Mouse (Mus musculus) frontal cortex, adult 2 months (tissue): ENCODE measurements around the gene Olfr545. TPM values are rescaled to one million over a fixed set of nuclear protein-coding genes. Genes with fewer than 3 reads are reported as not detected.

Experiments used
- DNase-seq, 2 experiments: peaks; one replicate each; pipeline ENCODE4 v3.0.0; 2022; ENCODE audit warnings: low spot score in 1 of 2; ENCODE audit errors: extremely low spot score in 1 of 2
- polyA plus RNA-seq: library from polyadenylated mRNA; depleted of rRNA; stranded (reverse); fragments of >200 nt; gene quantifications from 2 replicates; pipeline ENCODE4 v1.2.3, GENCODE M21; 2012; rRNA removed

The Olfr545 gene
- polyA plus RNA-seq, 1 experiment, result 0.10 TPM

- no peak for DNase-seq
Observed at GRCm38 (mm10) chr7:102479368-102480078, 19.9 kb downstream of the Olfr545 start.

- no peak for DNase-seq
Observed at GRCm38 (mm10) chr7:102478926-102479325, 20.4 kb downstream of the Olfr545 start.

GRCm38 (mm10) chr7:102478425-102478824 is 20.9 kb downstream of the Olfr545 start:
- DNase-seq, result no peak

- no peak for DNase-seq
Observed at GRCm38 (mm10) chr7:102477377-102477776, 22.0 kb downstream of the Olfr545 start.

- no peak for DNase-seq
Observed at GRCm38 (mm10) chr7:102476601-102477000, 22.8 kb downstream of the Olfr545 start.

GRCm38 (mm10) chr7:102472675-102473074 is 26.7 kb downstream of the Olfr545 start:
- DNase-seq, result no peak

- no peak for DNase-seq
Observed at GRCm38 (mm10) chr7:102467566-102467965, 31.8 kb downstream of the Olfr545 start.

GRCm38 (mm10) chr7:102458618-102459380 is 40.6 kb downstream of the Olfr545 start:
- DNase-seq, result no peak

GRCm38 (mm10) chr7:102446438-102446837 is 52.9 kb downstream of the Olfr545 start:
- no peak for DNase-seq

GRCm38 (mm10) chr7:102444301-102444700 is 55.1 kb downstream of the Olfr545 start:
- no peak for DNase-seq

- DNase-seq, result no peak
Observed at GRCm38 (mm10) chr7:102442432-102442831, 56.9 kb downstream of the Olfr545 start.

- DNase-seq, result peak; percentile 95 to 98
Observed at GRCm38 (mm10) chr7:102441657-102442391, 57.5 kb downstream of the Olfr545 start, which contains the start of gene Rrm1. Rrm1 (plus strand) TSS chr7:102441695.

Other genes starting within 250 kb of the Olfr545 start
- 35.8 and 41.8 TPM in 2 replicates for gene Rhog, start 243.5 kb downstream of the Olfr545 start, polyA plus RNA-seq
- gene Stim1, start 231.8 kb downstream of the Olfr545 start, polyA plus RNA-seq, result 78.3 and 82.5 TPM in 2 replicates
- gene Rrm1, start 57.9 kb downstream of the Olfr545 start, polyA plus RNA-seq, result 12.6 and 16.6 TPM in 2 replicates
- 0.08 TPM in 1 of 2 replicates, not detected in the other for gene Olfr543, start 17.9 kb downstream of the Olfr545 start, polyA plus RNA-seq
- not detected in 2 replicates for gene Olfr544, start 11.3 kb downstream of the Olfr545 start, polyA plus RNA-seq
- not detected in 2 replicates for gene Olfr547, start 35.2 kb upstream of the Olfr545 start, polyA plus RNA-seq
- not detected in 2 replicates for gene Olfr548-ps1, start 41.3 kb upstream of the Olfr545 start, polyA plus RNA-seq
- gene Olfr549, start 50.3 kb upstream of the Olfr545 start, polyA plus RNA-seq, result 0.08 TPM in 1 of 2 replicates, not detected in the other
- 2.3 and 2.8 TPM in 2 replicates for gene Trim21, start 65.9 kb upstream of the Olfr545 start, polyA plus RNA-seq
- 0.04 TPM in 1 of 2 replicates, not detected in the other for gene Olfr550, start 71.9 kb upstream of the Olfr545 start, polyA plus RNA-seq
- gene Olfr551, start 92.3 kb upstream of the Olfr545 start, polyA plus RNA-seq, result not detected in 2 replicates
- gene Olfr552, start 98.2 kb upstream of the Olfr545 start, polyA plus RNA-seq, result not detected in 2 replicates
- gene Olfr553, start 118.6 kb upstream of the Olfr545 start, polyA plus RNA-seq, result not detected in 2 replicates
- not detected in 2 replicates for gene Olfr554, start 138.9 kb upstream of the Olfr545 start, polyA plus RNA-seq
- not detected in 2 replicates for gene Olfr555, start 159.2 kb upstream of the Olfr545 start, polyA plus RNA-seq
- gene Olfr556, start 165.3 kb upstream of the Olfr545 start, polyA plus RNA-seq, result not detected in 2 replicates
- 16.2 and 16.3 TPM in 2 replicates for gene Trim68, start 187.8 kb upstream of the Olfr545 start, polyA plus RNA-seq
- gene Olfr557, start 196.3 kb upstream of the Olfr545 start, polyA plus RNA-seq, result not detected in 2 replicates
- gene Olfr558, start 202.6 kb upstream of the Olfr545 start, polyA plus RNA-seq, result 0.67 and 0.68 TPM in 2 replicates
- gene Olfr33, start 219.5 kb upstream of the Olfr545 start, polyA plus RNA-seq, result not detected in 2 replicates
- gene Olfr559, start 227.9 kb upstream of the Olfr545 start, polyA plus RNA-seq, result not detected in 2 replicates